Mouse (Mus musculus) embryonic fibroblast, embryonic 13.5 days (primary cell): ENCODE data around the gene Lrig2. TPM values are rescaled to one million over a fixed set of nuclear protein-coding genes. Genes with fewer than 3 reads are reported as not detected.

Experiments used
- H3K27ac ChIP-seq: 2 replicates; pipeline ENCODE4 v1.5.1; 2012; ENCODE audit warnings: low read length, control low read depth, inconsistent platforms; ENCODE audit not compliant: insufficient read depth
- H3K4me1 ChIP-seq: 2 replicates; pipeline ENCODE4 v1.6.1; 2011; ENCODE audit warnings: low read length; ENCODE audit not compliant: control insufficient read depth, insufficient read depth
- H3K4me3 ChIP-seq: 2 replicates; pipeline ENCODE4 v1.5.1; 2011; ENCODE audit warnings: mild to moderate bottlenecking, control low read depth, low read length; ENCODE audit not compliant: insufficient read depth
- CTCF ChIP-seq: IDR thresholded peaks from 2 replicates; pipeline ENCODE4 v1.5.1; 2011; ENCODE audit warnings: mild to moderate bottlenecking, control low read depth, low read length, moderate library complexity, borderline replicate concordance; ENCODE audit not compliant: insufficient read depth
- POLR2A ChIP-seq: IDR thresholded peaks from 2 replicates; pipeline ENCODE4 v1.6.1; 2011; ENCODE audit warnings: low read depth, mild to moderate bottlenecking, control low read depth, low read length, moderate library complexity
- polyA plus RNA-seq: library from polyadenylated mRNA; stranded (reverse); fragments of >200 nt; gene quantifications from 2 replicates; pipeline ENCODE4 v1.2.4, GENCODE M21; 2011; ENCODE audit warnings: low read depth; ENCODE audit not compliant: missing spikeins, insufficient read length

Gene Lrig2
- polyA plus RNA-seq, 1 experiment: 18.5 TPM

DNA sequence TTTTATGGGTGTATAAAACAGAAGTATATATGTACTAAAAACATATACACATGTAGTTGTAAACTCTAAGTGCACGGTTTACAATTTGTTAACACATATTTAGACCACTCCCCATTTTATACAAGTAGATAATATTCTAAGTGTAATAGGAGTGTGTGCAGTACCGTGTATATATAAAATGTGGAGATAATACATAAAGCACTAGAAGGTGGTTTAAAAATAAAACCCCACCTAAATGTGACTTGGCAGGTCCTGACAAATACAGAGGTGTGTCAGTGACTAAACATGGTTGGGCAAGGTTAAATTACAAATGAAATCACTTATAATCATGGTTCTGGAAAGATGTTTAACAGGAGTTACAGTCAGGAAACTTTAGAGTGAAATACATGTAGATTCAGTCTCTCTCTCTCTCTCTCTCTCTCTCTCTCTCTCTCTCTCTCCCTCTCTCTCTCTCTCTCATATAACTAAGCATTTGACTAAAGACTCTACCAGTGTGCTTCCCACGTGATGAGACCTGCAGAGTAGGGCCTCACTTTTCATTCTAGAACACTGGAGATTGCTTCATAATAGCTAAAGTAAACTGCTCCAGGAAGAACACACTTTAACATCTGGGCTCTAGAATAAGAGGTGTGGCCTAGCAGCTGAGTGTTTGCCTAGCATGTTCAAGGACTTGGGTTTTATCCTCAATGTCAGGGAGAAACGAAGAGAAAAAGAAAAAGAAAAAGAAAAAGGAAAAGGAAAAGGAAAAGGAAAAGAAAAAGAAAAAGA is 14.6 kb upstream of the Lrig2 start:
- H3K4me1 ChIP-seq: 0 out of 2 replicates have a peak, but pooled peaks cover 3% of the 10 kb centered on the region
- TF ChIP-seq CTCF: no peak
- no peak for TF ChIP-seq POLR2A

DNA sequence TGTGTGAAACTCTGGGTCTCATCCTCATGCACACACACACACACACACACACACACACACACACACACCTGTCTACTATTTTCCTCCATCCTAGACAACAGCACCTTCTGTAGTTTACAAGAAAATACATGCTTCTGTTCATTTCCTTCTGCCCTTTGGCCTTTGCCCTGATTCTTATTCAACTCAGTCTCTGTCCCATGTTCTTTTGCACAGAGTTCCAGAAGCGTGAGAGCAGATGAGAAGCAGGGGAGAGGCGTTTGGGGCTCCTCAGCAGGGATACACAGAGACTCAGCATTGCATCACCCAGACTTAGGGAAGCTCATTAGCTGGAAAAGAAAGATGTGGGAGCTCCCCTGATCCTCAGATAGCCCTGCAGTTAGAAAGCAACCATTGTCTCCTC is 13.8 kb upstream of the Lrig2 start:
- Histone ChIP-seq H3K4me1 (0 out of 2 replicates have a peak, but pooled peaks cover 3% of the 10 kb centered on the region), H3K27ac (no peak overlapping the region), H3K4me3 (no peak overlapping the region)
- TF ChIP-seq POLR2A: no peak
- no peak for TF ChIP-seq CTCF

More for the DNA sequence above, 14.6 kb upstream of the Lrig2 start:
- H3K27ac ChIP-seq: no peak overlapping the region
- no peak overlapping the region for H3K4me3 ChIP-seq

DNA sequence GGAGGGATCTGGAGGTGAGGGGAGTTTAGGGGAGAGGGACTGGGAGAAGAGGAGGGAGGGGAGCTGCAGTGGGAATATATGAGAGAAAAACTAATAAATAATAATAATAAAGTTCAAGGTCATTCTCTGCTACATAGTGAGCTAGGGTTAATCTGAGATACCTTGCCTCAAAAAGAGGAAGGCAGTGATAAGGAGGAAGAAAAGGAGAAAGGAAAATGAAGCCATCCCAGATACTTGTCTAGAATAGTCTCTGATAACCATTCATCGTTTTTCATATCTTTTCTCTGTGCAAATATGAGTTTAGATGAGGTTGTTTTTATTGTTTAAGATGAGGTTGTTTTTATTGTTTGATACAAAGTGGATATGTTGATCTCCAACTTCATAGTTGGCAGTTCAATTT is 13.3 kb upstream of the Lrig2 start:
- Histone ChIP-seq H3K4me3 (no peak overlapping the region), H3K27ac (no peak overlapping the region), H3K4me1 (0 out of 2 replicates have a peak, but pooled peaks cover 3% of the 10 kb centered on the region)
- TF ChIP-seq CTCF (no peak), POLR2A (no peak)

DNA sequence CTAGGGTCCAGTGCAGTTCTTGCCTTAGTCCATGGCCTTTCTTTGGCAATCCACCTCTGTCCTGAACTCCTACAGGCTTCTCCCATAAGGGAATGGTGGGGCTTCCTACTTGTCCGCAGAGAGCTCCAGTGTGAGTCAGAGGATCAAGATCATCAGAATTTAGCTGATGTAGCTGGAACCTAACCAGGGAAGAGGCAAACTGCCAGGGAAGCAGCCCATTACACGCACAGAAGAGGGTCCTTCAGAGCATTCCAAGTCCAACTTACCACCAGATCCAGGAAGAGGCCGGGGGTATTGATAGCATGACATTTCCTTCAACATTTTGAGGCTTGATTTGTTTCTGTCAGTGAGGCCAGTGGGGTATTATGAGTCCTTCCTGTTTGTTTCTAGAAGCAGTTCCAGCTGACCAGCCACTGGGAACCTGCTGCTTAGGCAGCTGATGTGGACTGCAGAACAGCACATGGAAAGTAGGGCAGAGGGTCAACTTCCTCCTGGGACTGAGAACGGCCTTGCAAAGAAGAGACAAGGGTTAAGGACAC is 11.7 kb upstream of the Lrig2 start:
- Histone ChIP-seq H3K27ac (no peak overlapping the region), H3K4me3 (no peak overlapping the region)

DNA sequence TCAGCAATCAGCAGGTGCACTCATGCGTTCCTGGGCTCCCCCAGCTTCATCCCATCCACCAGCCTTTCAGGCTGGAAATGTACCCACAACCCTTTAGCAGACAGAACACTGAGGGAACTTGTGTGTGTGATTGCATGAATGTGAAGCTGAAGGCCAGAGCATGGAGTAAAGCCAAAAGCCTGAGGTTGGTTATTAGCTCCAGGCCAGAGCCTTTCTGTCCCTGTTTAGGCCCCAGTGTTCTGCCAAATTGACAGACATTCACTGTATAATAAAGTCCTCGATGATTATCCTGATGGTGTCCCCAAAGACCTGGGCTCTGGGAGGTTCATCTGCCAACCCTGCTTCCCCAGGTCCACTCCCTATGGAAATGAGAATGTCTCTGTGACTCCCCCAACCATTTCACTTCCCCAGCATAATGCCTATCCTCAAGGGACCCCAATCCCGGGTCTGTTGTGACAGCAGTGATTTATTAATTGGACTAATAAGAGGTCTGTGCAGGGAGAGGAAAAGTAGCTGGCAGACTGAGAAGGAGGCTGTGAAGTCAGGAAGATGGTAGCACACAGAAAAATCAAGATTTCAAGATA is 9.7 kb upstream of the Lrig2 start:
- H3K4me3 ChIP-seq: no peak overlapping the region
- no peak overlapping the region for H3K27ac ChIP-seq
- H3K4me1 ChIP-seq: 0 out of 2 replicates have a peak, but pooled peaks cover 3% of the 10 kb centered on the region
- TF ChIP-seq POLR2A (no peak), CTCF (no peak)

More for the DNA sequence above, 11.7 kb upstream of the Lrig2 start:
- TF ChIP-seq POLR2A: no peak
- TF ChIP-seq CTCF: no peak
- H3K4me1 ChIP-seq: 0 out of 2 replicates have a peak, but pooled peaks cover 3% of the 10 kb centered on the region

DNA sequence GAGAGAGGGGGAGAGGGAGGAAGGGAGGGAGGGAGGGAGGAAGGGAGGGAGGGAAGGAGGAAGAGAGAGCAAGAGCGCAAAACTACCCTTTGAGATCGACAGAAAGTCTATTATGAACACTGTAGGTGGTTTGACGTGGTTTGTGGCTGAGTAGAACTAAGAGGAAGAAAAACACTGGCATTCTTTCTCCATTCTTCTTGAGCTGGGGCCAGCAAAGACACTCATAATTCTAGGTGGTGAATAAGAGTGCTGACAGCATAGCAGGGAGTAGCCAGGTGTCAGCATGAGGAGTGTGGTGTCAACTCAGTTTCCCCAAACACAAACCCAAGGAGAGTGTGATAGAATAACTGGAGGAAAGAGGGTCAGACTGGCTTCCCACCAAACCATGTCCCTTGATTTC is 8.8 kb upstream of the Lrig2 start:
- H3K4me1 ChIP-seq: 0 out of 2 replicates have a peak, but pooled peaks cover 3% of the 10 kb centered on the region
- H3K4me3 ChIP-seq: no peak overlapping the region
- H3K27ac ChIP-seq: no peak overlapping the region
- TF ChIP-seq CTCF (no peak), POLR2A (no peak)

DNA sequence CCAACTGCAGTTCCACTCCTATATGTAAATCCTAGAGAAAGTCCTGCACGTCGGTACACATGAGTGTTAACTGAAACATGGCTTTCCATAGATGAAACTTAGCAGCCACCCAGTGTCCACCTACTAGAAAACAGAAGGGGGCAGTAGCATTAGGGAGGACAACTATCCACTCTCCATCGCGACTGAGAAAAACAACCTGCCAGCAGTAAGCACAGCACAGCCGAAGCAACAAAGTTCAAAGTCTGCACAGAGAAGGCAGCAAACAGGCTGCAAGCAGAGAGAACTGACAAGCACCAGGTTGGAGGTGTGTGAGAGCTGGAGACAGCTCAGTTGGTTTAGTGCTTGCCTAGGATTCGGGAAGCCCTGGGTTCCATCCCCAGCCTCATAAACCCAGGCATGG is 7.2 kb upstream of the Lrig2 start:
- H3K4me3 ChIP-seq: no peak overlapping the region
- TF ChIP-seq POLR2A (no peak), CTCF (no peak)
- 0 out of 2 replicates have a peak, but pooled peaks cover 3% of the 10 kb centered on the region for H3K4me1 ChIP-seq
- H3K27ac ChIP-seq: no peak overlapping the region

DNA sequence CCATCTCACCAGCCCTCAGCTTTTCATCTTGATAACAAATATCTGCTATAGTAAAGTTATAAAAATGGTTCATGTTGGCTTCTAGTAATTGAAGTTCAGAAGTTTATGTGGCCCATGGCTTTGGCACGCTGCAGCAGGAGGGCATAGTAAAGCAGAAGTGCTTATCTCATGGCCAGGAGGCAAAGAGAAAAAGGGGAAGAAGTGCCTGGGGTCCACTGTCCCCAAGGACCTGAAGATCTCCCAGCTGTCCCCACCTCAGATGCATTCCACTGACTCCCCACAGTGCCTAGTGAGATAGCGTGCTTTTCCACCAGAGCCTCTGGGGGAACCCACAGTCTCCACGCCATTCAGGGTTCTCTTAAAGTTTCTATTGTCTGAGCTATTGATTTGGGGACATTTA is 6.7 kb upstream of the Lrig2 start:
- H3K27ac ChIP-seq: no peak overlapping the region

DNA sequence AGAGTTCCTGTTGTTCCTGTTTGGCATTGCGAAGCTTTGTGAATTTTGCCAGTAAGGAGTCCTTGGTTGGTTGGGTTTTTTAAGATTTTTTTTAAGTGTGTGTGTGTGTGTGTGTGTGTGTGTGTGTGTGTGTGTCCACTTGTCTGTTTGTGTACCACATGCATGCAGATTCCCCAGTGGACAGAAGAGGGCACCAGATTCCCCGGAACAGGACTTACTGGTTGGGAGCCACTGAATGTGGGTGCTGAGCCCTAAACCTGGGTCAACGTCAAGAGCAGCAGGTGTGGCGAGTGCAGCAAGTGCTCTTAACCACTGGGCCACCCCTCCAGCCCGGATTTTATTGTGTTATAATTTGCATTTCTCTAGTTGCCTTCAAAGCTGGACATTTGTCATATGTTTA is 5.4 kb upstream of the Lrig2 start:
- no peaks in the 10 kb centered on the region for H3K4me1 ChIP-seq

More for the DNA sequence above, 6.7 kb upstream of the Lrig2 start:
- H3K4me3 ChIP-seq: no peak overlapping the region
- H3K4me1 ChIP-seq: 0 out of 2 replicates have a peak, but pooled peaks cover 3% of the 10 kb centered on the region
- TF ChIP-seq CTCF: no peak
- TF ChIP-seq POLR2A: no peak

DNA sequence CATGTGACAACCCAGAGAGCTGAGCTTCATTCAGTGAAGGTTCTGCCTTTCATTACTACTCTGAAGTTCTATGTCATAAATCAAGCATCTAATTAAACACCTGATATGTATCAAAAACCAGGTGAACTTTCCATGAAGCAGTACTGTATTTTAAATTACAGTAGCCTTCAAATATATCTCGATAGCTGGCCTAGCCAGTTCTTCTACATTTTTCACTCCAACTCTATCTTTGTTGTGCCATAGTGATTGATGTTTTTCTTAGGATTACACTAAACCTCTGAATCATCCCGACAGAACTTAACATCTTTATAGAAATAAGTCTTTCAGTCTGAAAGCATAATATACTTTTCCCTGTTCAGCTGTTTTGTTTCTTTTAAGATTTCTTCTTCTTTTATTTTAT is 2.8 kb upstream of the Lrig2 start:
- H3K4me3 ChIP-seq: no peak overlapping the region
- TF ChIP-seq CTCF: no peak
- no peak for TF ChIP-seq POLR2A
- H3K4me1 ChIP-seq: no peaks in the 10 kb centered on the region

More for the DNA sequence above, 5.4 kb upstream of the Lrig2 start:
- TF ChIP-seq CTCF (no peak), POLR2A (no peak)
- H3K4me3 ChIP-seq: no peak overlapping the region
- H3K27ac ChIP-seq: no peak overlapping the region

DNA sequence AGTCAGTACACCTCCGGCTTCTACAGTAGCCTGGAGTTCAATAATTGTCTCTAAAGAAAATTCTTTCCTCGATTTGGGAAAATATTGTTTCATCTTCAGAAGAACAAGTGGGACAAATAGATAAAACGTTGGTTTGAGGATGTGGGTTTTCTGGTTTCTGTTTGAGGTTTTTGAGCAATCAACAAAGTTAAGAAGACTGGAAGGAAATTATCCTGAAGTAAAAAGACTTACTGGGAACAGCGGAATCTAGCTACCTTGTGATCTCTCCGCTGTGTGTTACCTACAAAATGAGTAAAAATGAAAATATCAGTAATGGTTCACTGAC is 668 bp upstream of the Lrig2 start:
- no peak overlapping the region for H3K27ac ChIP-seq
- TF ChIP-seq POLR2A: no peak
- TF ChIP-seq CTCF: no peak

More for the DNA sequence above, 2.8 kb upstream of the Lrig2 start:
- no peak overlapping the region for H3K27ac ChIP-seq

More for the DNA sequence above, 668 bp upstream of the Lrig2 start:
- Histone ChIP-seq H3K4me1 (no peaks in the 10 kb centered on the region), H3K4me3 (peak overlapping the region; percentile 60)
